Mouse (Mus musculus) myocyte (in vitro differentiated cells): Measurements from ENCODE around the gene Slc25a26. TPM values are rescaled to one million over a fixed set of nuclear protein-coding genes. Genes with fewer than 3 reads are reported as not detected.

ENCODE experiments used
- H3K27me3 ChIP-seq: one replicate; pipeline ENCODE4 v1.6.1; 2011; ENCODE audit not compliant: control insufficient read depth, insufficient read depth, insufficient read length
- H3K36me3 ChIP-seq: one replicate; pipeline ENCODE4 v1.6.1; 2011; ENCODE audit not compliant: control insufficient read depth, insufficient read depth
- H3K4me2 ChIP-seq: one replicate; pipeline ENCODE4 v1.6.1; 2011; ENCODE audit warnings: low read depth, control low read depth
- H3K4me3 ChIP-seq: one replicate; pipeline ENCODE4 v1.5.1; 2011; ENCODE audit warnings: mild to moderate bottlenecking, control low read depth, moderate library complexity
- H3K79me2 ChIP-seq: one replicate; pipeline ENCODE4 v1.6.1; 2011; ENCODE audit not compliant: control insufficient read depth, insufficient read depth
- H3ac ChIP-seq: one replicate; pipeline ENCODE4 v1.6.1; 2011; ENCODE audit not compliant: control insufficient read depth, insufficient read length
- CEBPB ChIP-seq: IDR thresholded peaks from 2 replicates; pipeline ENCODE4 v1.6.1; 2011; ENCODE audit warnings: mild to moderate bottlenecking, moderate library complexity; ENCODE audit not compliant: poor library complexity, insufficient read depth, severe bottlenecking
- E2F4 ChIP-seq: IDR thresholded peaks from one replicate; pipeline ENCODE4 v1.6.1; 2011; ENCODE audit warnings: mild to moderate bottlenecking, control low read depth, moderate library complexity; ENCODE audit not compliant: insufficient read depth
- MAX ChIP-seq: IDR thresholded peaks from one replicate; pipeline ENCODE4 v1.6.1; 2011; ENCODE audit warnings: low read depth, mild to moderate bottlenecking, control low read depth
- MYOD1 ChIP-seq, 3 experiments: IDR thresholded peaks; one replicate each; pipeline ENCODE4 v1.6.1; 2011; ENCODE audit warnings: control low read depth in 2 of 3, low read depth in 2 of 3, mild to moderate bottlenecking in 2 of 3, moderate library complexity in 1 of 3; ENCODE audit not compliant: insufficient read length in 2 of 3, control insufficient read depth in 1 of 3
- MYOG ChIP-seq, 3 experiments: IDR thresholded peaks; one replicate each; pipeline ENCODE4 v1.6.1; 2011; ENCODE audit warnings: control low read depth in 2 of 3, low read depth in 2 of 3, mild to moderate bottlenecking in 2 of 3; ENCODE audit not compliant: insufficient read length in 2 of 3, control insufficient read depth in 1 of 3, insufficient read depth in 1 of 3
- POLR2A ChIP-seq: IDR thresholded peaks from one replicate; pipeline ENCODE4 v1.6.1; 2011; ENCODE audit warnings: low read depth, mild to moderate bottlenecking, control low read depth, moderate library complexity; ENCODE audit not compliant: insufficient read length
- POLR2AphosphoS2 ChIP-seq: IDR thresholded peaks from one replicate; pipeline ENCODE4 v1.6.1; 2011; ENCODE audit warnings: low read depth, control low read depth; ENCODE audit not compliant: insufficient read length
- REST ChIP-seq: IDR thresholded peaks from one replicate; pipeline ENCODE4 v1.6.1; 2011; ENCODE audit warnings: mild to moderate bottlenecking, control low read depth, moderate library complexity; ENCODE audit not compliant: insufficient read depth, insufficient read length
- SRF ChIP-seq: IDR thresholded peaks from one replicate; pipeline ENCODE4 v1.6.1; 2011; ENCODE audit warnings: low read depth; ENCODE audit not compliant: control insufficient read depth, insufficient read length
- TCF12 ChIP-seq: IDR thresholded peaks from one replicate; pipeline ENCODE4 v1.6.1; 2011; ENCODE audit warnings: mild to moderate bottlenecking, control low read depth; ENCODE audit not compliant: poor library complexity, insufficient read depth, severe bottlenecking
- TCF3 ChIP-seq: IDR thresholded peaks from one replicate; pipeline ENCODE4 v1.6.1; 2011; ENCODE audit warnings: low read depth, control low read depth; ENCODE audit not compliant: insufficient read length
- USF1 ChIP-seq: IDR thresholded peaks from one replicate; pipeline ENCODE4 v1.6.1; 2011; ENCODE audit warnings: low read depth, mild to moderate bottlenecking, control low read depth, moderate library complexity
- polyA plus RNA-seq: library from polyadenylated mRNA; unstranded; fragments of >200 nt; fragmentation: generic; extraction: Trizol; gene quantifications from one replicate; pipeline ENCODE4 v1.2.1, GENCODE M21; 2012; ENCODE audit warnings: missing spikeins

Slc25a26 gene
- polyA plus RNA-seq, 1 experiment, result 4.7 TPM

DNA sequence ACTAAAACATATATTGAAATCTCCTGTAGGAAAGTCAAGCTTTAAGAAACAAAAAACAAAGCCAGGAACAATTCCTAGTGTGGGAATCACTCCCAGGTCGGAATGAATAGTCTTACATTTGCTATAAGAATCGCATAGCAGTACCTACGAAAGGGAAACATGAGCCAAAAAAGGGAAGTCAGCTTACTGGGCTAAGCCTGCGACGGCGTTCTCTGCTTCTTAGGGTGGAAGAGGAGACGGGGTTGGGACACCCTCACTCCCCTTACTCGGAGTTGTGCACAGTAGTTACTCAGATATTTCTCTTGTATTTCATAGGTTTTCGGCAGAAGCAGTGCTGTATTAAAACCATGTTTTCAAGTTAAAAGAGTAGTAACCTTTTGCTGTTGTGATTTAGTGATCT lies 81.9 kb downstream of the Slc25a26 start:
- H3ac ChIP-seq, result no peak overlapping the region
- H3K4me2 ChIP-seq, result no peak overlapping the region
- H3K27me3 ChIP-seq, result no peaks in the 10 kb centered on the region
- H3K4me3 ChIP-seq, result no peak overlapping the region
- no peak for TF ChIP-seq MAX
- TF ChIP-seq TCF12, result no peak
- H3K36me3 ChIP-seq, result no peaks in the 10 kb centered on the region
- H3K79me2 ChIP-seq, result no peaks in the 10 kb centered on the region

- no peaks in the 10 kb centered on the region for H3K79me2 ChIP-seq
- H3ac ChIP-seq, result no peak overlapping the region
- no peaks in the 10 kb centered on the region for H3K36me3 ChIP-seq
- no peak overlapping the region for H3K4me3 ChIP-seq
- TF ChIP-seq SRF (no peak), MYOG (IDR thresholded peaks at IDR 0.05; ENCODE audit: control insufficient read depth in 1 of 3, insufficient read depth in 1 of 3, insufficient read length in 2 of 3, low read depth in 2 of 3) (no peak), TCF12 (no peak), REST (no peak), POLR2A (no peak), MYOD1 (IDR thresholded peaks at IDR 0.05; ENCODE audit: control insufficient read depth in 1 of 3, insufficient read length in 2 of 3, low read depth in 2 of 3) (no peak), MAX (no peak), POLR2AphosphoS2 (no peak), TCF3 (no peak), E2F4 (no peak), USF1 (no peak), CEBPB (no peak)
- H3K4me2 ChIP-seq, result no peak overlapping the region
- H3K27me3 ChIP-seq, result no peaks in the 10 kb centered on the region
Measured at GRCm38 (mm10) chr6:94584147-94584695, 84.1 kb downstream of the Slc25a26 start.

DNA sequence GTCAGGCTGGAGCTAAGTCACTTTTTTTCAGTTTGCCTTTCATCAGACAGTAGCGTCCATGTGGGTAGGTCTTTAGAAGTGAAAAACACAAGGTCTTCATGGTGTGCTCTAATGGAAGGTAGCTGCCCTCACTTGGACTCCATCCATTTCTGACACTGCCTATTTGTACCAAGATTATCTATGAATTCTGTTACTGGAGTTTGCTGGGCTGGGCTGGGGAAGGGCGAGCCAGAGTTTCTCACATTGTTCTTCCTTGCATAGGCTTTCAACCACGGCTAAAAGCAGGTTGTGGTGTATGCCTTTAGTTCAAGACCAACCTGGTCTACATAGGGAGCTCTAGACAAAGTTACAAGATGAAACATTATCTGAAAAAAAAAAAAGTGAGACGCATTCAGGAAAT lies 84.8 kb downstream of the Slc25a26 start:
- no peak overlapping the region for H3K4me3 ChIP-seq
- no peak overlapping the region for H3K4me2 ChIP-seq
- H3K27me3 ChIP-seq, result no peaks in the 10 kb centered on the region
- H3K79me2 ChIP-seq, result no peaks in the 10 kb centered on the region
- no peak for TF ChIP-seq MYOD1 (IDR thresholded peaks at IDR 0.05; ENCODE audit: control insufficient read depth in 1 of 3, insufficient read length in 2 of 3, low read depth in 2 of 3)
- TF ChIP-seq CEBPB, result no peak
- no peak for TF ChIP-seq POLR2AphosphoS2
- TF ChIP-seq SRF, result no peak
- TF ChIP-seq MAX, result no peak
- no peak for TF ChIP-seq E2F4
- no peak for TF ChIP-seq USF1
- H3K36me3 ChIP-seq, result no peaks in the 10 kb centered on the region
- H3ac ChIP-seq, result no peak overlapping the region

DNA sequence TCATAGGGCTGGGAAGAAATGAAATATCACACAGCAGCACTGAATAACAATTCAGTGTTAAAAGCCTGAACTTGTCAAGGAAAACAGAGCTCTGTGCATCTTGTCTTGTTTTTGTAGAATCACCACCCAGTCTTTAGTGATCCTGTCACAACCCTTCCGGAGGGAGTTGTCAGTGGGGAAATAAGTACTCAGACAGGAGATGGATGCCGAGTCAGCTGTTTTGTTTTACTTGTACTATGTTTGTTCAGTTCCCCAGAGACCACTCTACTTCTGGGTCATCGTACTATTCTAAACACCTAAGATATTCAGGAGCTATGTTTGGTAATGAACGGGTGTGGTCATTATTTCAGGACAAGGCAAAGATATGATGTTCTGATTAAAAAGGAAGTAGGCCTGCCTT lies 88.2 kb downstream of the Slc25a26 start:
- no peak for TF ChIP-seq POLR2A
- no peak for TF ChIP-seq MYOG (IDR thresholded peaks at IDR 0.05; ENCODE audit: control insufficient read depth in 1 of 3, insufficient read depth in 1 of 3, insufficient read length in 2 of 3, low read depth in 2 of 3)
- TF ChIP-seq E2F4, result no peak
- TF ChIP-seq POLR2AphosphoS2, result no peak
- TF ChIP-seq CEBPB, result no peak
- no peak for TF ChIP-seq SRF
- no peak for TF ChIP-seq TCF3
- no peak for TF ChIP-seq REST
- TF ChIP-seq MAX, result no peak
- no peak for TF ChIP-seq MYOD1 (IDR thresholded peaks at IDR 0.05; ENCODE audit: control insufficient read depth in 1 of 3, insufficient read length in 2 of 3, low read depth in 2 of 3)
- no peak for TF ChIP-seq TCF12
- no peak for TF ChIP-seq USF1
- H3K36me3 ChIP-seq, result no peaks in the 10 kb centered on the region
- H3K4me2 ChIP-seq, result no peak overlapping the region
- no peak overlapping the region for H3ac ChIP-seq
- H3K27me3 ChIP-seq, result no peaks in the 10 kb centered on the region
- H3K4me3 ChIP-seq, result no peak overlapping the region
- H3K79me2 ChIP-seq, result no peaks in the 10 kb centered on the region

DNA sequence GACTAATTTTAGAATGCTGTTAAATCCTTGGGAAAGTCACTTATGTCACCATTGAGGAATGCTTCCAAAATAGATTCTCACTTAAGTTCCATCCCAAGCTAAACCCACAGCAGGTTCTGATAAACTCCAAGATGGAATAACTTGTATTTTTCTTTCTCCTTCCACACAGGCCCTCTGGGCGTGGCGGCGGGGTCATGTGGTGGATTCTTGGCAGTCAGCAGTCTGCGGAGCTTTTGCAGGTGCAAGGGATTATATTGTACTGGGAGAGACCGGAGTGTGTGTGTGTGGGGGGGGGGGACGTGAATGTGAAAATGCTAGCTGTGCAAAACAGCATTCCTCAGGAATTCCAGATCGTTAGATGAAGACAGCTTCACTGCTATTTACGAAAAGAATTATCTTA lies 92.1 kb downstream of the Slc25a26 start:
- H3K4me2 ChIP-seq, result peak overlapping the region; percentile 27
- H3K36me3 ChIP-seq, result no peaks in the 10 kb centered on the region
- no peak overlapping the region for H3K4me3 ChIP-seq
- TF ChIP-seq E2F4, result no peak
- no peak for TF ChIP-seq SRF
- TF ChIP-seq USF1, result peak; percentile 69
- TF ChIP-seq POLR2AphosphoS2, result no peak
- TF ChIP-seq TCF3, result no peak
- TF ChIP-seq MYOG (IDR thresholded peaks at IDR 0.05; ENCODE audit: control insufficient read depth in 1 of 3, insufficient read depth in 1 of 3, insufficient read length in 2 of 3, low read depth in 2 of 3), result peak in 1 of 3 experiments; percentile 71
- TF ChIP-seq POLR2A, result no peak
- TF ChIP-seq REST, result no peak
- TF ChIP-seq MAX, result no peak
- TF ChIP-seq MYOD1 (IDR thresholded peaks at IDR 0.05; ENCODE audit: control insufficient read depth in 1 of 3, insufficient read length in 2 of 3, low read depth in 2 of 3), result peak in 1 of 3 experiments; percentile 20
- TF ChIP-seq CEBPB, result no peak
- TF ChIP-seq TCF12, result no peak
- no peaks in the 10 kb centered on the region for H3K79me2 ChIP-seq
- no peaks in the 10 kb centered on the region for H3K27me3 ChIP-seq
- H3ac ChIP-seq, result no peak overlapping the region
